Mouse (Mus musculus) lung, postnatal 10 days (tissue): Measurements from ENCODE around the gene Rps6ka4.

Experiments
- DNase-seq: peaks from one replicate; pipeline ENCODE4 v3.0.0; 2021

Gene Rps6ka4

GRCm38 (mm10) chr19:6840475-6841291, at the start of gene Rps6ka4:
Rps6ka4 (minus strand) TSS chr19:6840636.
- peak; percentile 78 for DNase-seq

GRCm38 (mm10) chr19:6877965-6878364, 37.5 kb upstream of the Rps6ka4 start:
- no peak for DNase-seq

GRCm38 (mm10) chr19:6876799-6877198, 36.4 kb upstream of the Rps6ka4 start:
- DNase-seq, result no peak

DNA sequence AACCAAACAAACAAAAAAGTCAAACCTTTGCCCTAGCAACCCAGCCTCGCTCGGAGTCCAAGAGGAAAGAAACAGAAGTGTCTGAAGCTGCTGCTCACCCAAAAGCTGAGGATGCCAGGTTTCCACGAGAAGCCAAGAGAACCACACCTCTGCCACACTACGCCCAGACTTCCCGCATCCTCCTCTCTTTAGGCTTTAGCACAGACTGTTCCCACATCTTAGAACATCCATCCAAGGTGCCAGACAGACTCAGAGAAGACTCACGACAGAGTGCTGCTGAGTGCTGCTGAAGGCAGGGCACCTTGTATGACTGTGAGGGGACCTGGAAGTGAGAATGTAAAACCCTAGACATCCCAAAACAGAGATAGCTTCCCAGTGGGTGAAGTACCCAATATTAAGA, 35.4 kb upstream of the Rps6ka4 start:
- DNase-seq, result no peak

- DNase-seq, result no peak
Measured at GRCm38 (mm10) chr19:6874257-6874656, 33.8 kb upstream of the Rps6ka4 start.

GRCm38 (mm10) chr19:6872701-6873100, 32.3 kb upstream of the Rps6ka4 start:
- no peak for DNase-seq

- peak; percentile 53 for DNase-seq
Measured at GRCm38 (mm10) chr19:6871574-6872271, 31.3 kb upstream of the Rps6ka4 start.

GRCm38 (mm10) chr19:6869355-6869754, 28.9 kb upstream of the Rps6ka4 start:
- peak; percentile 78 for DNase-seq

- no peak for DNase-seq
Measured at GRCm38 (mm10) chr19:6861451-6861850, 21.0 kb upstream of the Rps6ka4 start.

GRCm38 (mm10) chr19:6860706-6861105, 20.3 kb upstream of the Rps6ka4 start:
- no peak for DNase-seq

GRCm38 (mm10) chr19:6859971-6860370, 19.5 kb upstream of the Rps6ka4 start:
- DNase-seq, result no peak

DNA sequence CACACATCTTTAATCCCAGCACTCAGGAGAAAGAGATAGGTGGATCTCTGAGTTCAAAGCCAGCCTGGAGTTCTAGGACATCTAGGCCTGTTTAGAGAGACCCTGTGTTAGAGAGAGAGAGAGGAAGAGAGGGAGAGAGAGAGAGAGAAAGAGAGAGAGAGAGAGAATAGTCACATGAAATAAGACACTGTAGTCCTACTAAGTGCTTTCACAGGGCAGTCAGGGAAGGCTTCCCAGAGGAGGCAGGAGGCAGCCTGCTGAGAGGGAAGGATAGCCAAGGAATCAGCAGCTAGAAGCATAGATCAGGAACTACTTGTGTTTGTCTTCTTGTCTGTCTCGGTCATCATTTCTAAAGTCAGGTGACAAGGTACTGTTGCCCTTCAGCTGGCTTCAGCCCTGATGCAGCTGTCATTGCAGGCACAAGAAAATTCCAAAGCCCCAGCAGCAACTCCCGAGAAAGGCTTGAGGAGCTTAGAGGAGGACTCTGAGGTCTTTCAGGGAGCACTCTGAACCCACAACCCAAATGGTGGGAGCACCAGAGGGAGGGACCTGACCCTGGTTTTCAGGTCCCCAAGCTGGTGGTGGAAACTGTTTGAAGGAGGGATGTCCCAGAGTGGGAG, 18.7 kb upstream of the Rps6ka4 start:
- DNase-seq, result no peak

DNA sequence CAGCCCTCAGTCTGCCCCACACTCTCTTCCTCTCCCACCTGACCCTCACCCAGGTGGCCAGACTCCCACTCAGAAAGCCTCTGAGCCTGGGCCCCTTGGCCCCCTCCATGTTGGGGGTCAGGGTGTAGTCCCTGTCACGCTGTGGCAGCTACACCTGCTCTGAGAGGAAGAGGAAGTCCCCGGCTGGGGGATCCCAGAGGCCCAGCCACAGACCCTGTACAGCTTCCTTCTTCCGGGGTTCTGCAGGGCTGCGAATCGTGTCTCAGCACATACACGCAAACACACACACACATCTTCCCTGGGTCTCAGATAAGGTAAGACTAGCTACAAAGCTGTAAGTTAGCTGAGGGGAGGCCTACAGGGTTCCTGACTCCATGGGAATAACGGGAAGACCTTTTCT, 17.6 kb upstream of the Rps6ka4 start, which contains the start of gene Ccdc88b:
Gene Ccdc88b, minus strand, starts transcription at position 181 of the 400 bp plus-strand sequence.
- peak; percentile 39 for DNase-seq

- DNase-seq, result no peak
Measured at GRCm38 (mm10) chr19:6857391-6858005, 17.1 kb upstream of the Rps6ka4 start.

- no peak for DNase-seq
Measured at GRCm38 (mm10) chr19:6857003-6857360, 16.5 kb upstream of the Rps6ka4 start.

GRCm38 (mm10) chr19:6856281-6857002, 16.0 kb upstream of the Rps6ka4 start:
- DNase-seq, result peak; percentile 71

DNA sequence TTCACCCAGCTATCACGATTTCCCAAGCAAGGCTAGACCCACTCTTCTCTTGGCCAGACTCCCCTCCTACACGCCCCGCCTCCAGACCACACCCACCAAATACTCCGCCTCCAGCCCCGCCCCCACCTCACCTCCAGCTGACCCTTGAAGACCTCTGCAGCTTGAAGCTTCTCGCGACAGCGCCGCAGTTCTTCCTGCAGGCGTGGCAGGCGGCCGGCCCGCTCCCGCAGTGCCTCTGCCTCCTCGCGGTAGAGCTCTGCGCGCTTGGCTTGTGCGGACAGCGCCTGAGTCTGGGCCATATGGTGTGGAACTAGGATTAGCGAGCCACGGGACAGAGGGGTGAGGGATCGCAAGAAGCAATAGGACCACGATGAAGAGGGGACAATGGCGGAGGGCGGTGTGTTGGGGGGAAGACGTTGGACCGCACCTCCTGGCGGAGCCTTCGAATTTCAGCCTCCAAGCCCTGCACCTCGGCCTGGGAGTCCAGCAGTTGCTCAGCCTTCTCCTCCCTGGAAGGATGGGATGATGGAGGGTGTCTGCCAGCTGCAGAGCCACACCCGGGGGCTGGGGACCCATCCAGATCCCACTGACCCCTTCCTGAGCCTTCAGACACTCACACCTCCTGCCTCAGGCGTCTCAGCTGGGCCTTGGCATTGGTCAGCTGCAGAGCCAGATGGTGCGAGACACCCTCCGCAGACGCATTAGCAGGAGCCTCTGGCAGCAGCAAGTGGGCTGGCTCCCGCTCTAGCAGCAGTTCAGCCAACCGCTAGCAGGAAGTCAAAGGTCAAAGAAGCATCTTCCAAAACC, 15.0 kb upstream of the Rps6ka4 start:
- DNase-seq, result peak; percentile 63

DNA sequence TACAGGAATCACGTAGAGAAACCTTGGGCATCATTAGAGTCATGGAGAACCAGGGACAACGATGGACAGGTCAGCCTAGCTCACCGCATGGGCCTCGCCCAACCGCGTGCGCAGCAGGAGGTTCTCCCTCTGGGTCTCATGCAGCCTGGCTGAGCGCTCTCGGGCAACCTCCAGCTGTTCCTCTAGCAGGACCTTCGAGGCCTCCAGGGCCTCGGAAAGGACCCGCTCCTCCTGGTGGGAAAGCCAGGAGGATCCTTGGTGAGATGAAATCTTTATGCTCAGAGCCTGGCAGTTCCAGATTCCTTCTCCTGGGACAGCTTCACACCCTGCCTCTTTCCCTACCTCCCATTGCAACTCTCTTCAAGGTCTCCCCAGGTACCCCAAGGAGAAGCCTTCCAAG, 14.2 kb upstream of the Rps6ka4 start:
- no peak for DNase-seq

GRCm38 (mm10) chr19:6853903-6854302, 13.5 kb upstream of the Rps6ka4 start:
- DNase-seq, result no peak

GRCm38 (mm10) chr19:6852393-6853305, 12.2 kb upstream of the Rps6ka4 start:
- DNase-seq, result no peak

GRCm38 (mm10) chr19:6851497-6851896, 11.1 kb upstream of the Rps6ka4 start:
- DNase-seq, result no peak
